Mouse (Mus musculus) heart, embryonic 13.5 days (tissue): ENCODE data around the gene Ip6k1. TPM values are rescaled to one million over a fixed set of nuclear protein-coding genes. Genes with fewer than 3 reads are reported as not detected.

Experiments used
- ATAC-seq: fragments of 200-750 bp; cut with Nextera tagmentation; 2 replicates; pipeline ENCODE4 v1.8.0; 2017; ENCODE audit warnings: moderate TSS enrichment; ENCODE audit not compliant: insufficient number of reproducible peaks, low FRiP score, low TSS enrichment; ENCODE audit errors: extremely low read depth
- H3K27ac ChIP-seq: fragments of 300-500 bp; sonication (generic); replicated peaks from 2 replicates; pipeline ENCODE4 v1.5.1; 2015; ENCODE audit warnings: moderate library complexity, mild to moderate bottlenecking, inconsistent platforms
- H3K27me3 ChIP-seq: fragments of 300-500 bp; sonication (generic); replicated peaks from 2 replicates; pipeline ENCODE4 v1.6.1; 2015; ENCODE audit warnings: mild to moderate bottlenecking, inconsistent platforms
- H3K36me3 ChIP-seq: fragments of 300-500 bp; sonication (generic); 2 replicates; pipeline ENCODE4 v1.6.1; 2015; ENCODE audit warnings: mild to moderate bottlenecking, inconsistent platforms
- H3K4me1 ChIP-seq: fragments of 300-500 bp; sonication (generic); 2 replicates; pipeline ENCODE4 v1.6.1; 2015; ENCODE audit warnings: inconsistent platforms
- H3K4me2 ChIP-seq: fragments of 300-500 bp; sonication (generic); 2 replicates; pipeline ENCODE4 v1.6.1; 2015; ENCODE audit warnings: inconsistent platforms, mild to moderate bottlenecking, moderate library complexity
- H3K4me3 ChIP-seq: fragments of 300-500 bp; sonication (generic); 2 replicates; pipeline ENCODE4 v1.5.1; 2015; ENCODE audit warnings: moderate library complexity, mild to moderate bottlenecking, inconsistent platforms
- H3K9ac ChIP-seq: fragments of 300-500 bp; sonication (generic); 2 replicates; pipeline ENCODE4 v1.6.1; 2015; ENCODE audit warnings: inconsistent platforms, mild to moderate bottlenecking, moderate library complexity
- H3K9me3 ChIP-seq: fragments of 300-500 bp; sonication (generic); 2 replicates; pipeline ENCODE4 v1.6.1; 2016; ENCODE audit warnings: inconsistent platforms
- WGBS: fragments of 180-500 bp; shearing (Covaris S2); methylation state at CpG from one replicate; pipeline ENCODE4 v1.1.7; 2015; ENCODE audit warnings: mixed read lengths; 5-methylcytosine and 5-hydroxymethylcytosine counted together
- polyA plus RNA-seq: library from polyadenylated mRNA; unstranded; fragments of >200 nt; fragmentation: Nextera tagmentation; extraction: Ambion mirVana; gene quantifications from 2 replicates; pipeline ENCODE4 v1.2.1, GENCODE M21; 2015

Ip6k1 gene
- polyA plus RNA-seq, result 37.0 and 40.7 TPM in 2 replicates

GRCm38 (mm10) chr9:108001922-108002770 is at the start of gene Ip6k1:
Gene Ip6k1 (plus strand): TSS chr9:108002501.
- peak; percentile 97 for ATAC-seq
- H3K4me1 ChIP-seq, result peaks cover 31% of the 10 kb centered on the region
- no peaks in the 10 kb centered on the region for H3K36me3 ChIP-seq
- H3K9me3 ChIP-seq, result no peaks in the 10 kb centered on the region
- H3K4me3 ChIP-seq, result peak within 1 kb of the TSS; percentile 99
- WGBS, result 1% methylated on average over 51 of the region's 51 CpGs
- H3K27me3 ChIP-seq, result no peaks in the 10 kb centered on the region
- H3K9ac ChIP-seq, result peak within 1 kb of the TSS; percentile 99
- H3K4me2 ChIP-seq, result peak within 1 kb of the TSS; percentile 92
- peak within 1 kb of the TSS; percentile 97 for H3K27ac ChIP-seq

- WGBS, result 62% methylated on average over 6 of the region's 6 CpGs
- H3K9me3 ChIP-seq, result no peaks in the 10 kb centered on the region
- H3K36me3 ChIP-seq, result peaks cover 43% of the 10 kb centered on the region
- ATAC-seq, result no peak
- H3K9ac ChIP-seq, result no peak overlapping the region
- H3K4me3 ChIP-seq, result no peak overlapping the region
- H3K27ac ChIP-seq, result no peak overlapping the region
- H3K4me1 ChIP-seq, result peaks cover 20% of the 10 kb centered on the region
- H3K4me2 ChIP-seq, result no peak overlapping the region
- no peaks in the 10 kb centered on the region for H3K27me3 ChIP-seq
These were observed 46.5 kb upstream of the Ip6k1 start for GRCm38 (mm10) chr9:107955613-107956289.

GRCm38 (mm10) chr9:107957141-107957540 is 45.2 kb upstream of the Ip6k1 start:
- H3K36me3 ChIP-seq, result peaks cover 56% of the 10 kb centered on the region
- no peak for ATAC-seq
- WGBS, result 63% methylated on average over 6 of the region's 6 CpGs
- no peak overlapping the region for H3K9ac ChIP-seq
- no peaks in the 10 kb centered on the region for H3K27me3 ChIP-seq
- H3K4me2 ChIP-seq, result no peak overlapping the region
- no peak overlapping the region for H3K27ac ChIP-seq
- H3K4me3 ChIP-seq, result no peak overlapping the region
- H3K9me3 ChIP-seq, result no peaks in the 10 kb centered on the region
- H3K4me1 ChIP-seq, result peaks cover 17% of the 10 kb centered on the region

GRCm38 (mm10) chr9:107959896-107960295 is 42.4 kb upstream of the Ip6k1 start:
- H3K9me3 ChIP-seq, result no peaks in the 10 kb centered on the region
- peaks cover 26% of the 10 kb centered on the region for H3K4me1 ChIP-seq
- ATAC-seq, result no peak
- WGBS, result 57% methylated on average over 6 of the region's 6 CpGs
- no peak overlapping the region for H3K4me2 ChIP-seq
- no peak overlapping the region for H3K27ac ChIP-seq
- no peak overlapping the region for H3K9ac ChIP-seq
- H3K36me3 ChIP-seq, result peaks cover 68% of the 10 kb centered on the region
- no peak overlapping the region for H3K4me3 ChIP-seq
- no peaks in the 10 kb centered on the region for H3K27me3 ChIP-seq

- H3K4me1 ChIP-seq, result peaks cover 19% of the 10 kb centered on the region
- no peak overlapping the region for H3K27ac ChIP-seq
- 84% methylated on average over 4 of the region's 4 CpGs for WGBS
- H3K27me3 ChIP-seq, result no peaks in the 10 kb centered on the region
- H3K4me3 ChIP-seq, result no peak overlapping the region
- no peaks in the 10 kb centered on the region for H3K9me3 ChIP-seq
- peaks cover 69% of the 10 kb centered on the region for H3K36me3 ChIP-seq
- H3K9ac ChIP-seq, result no peak overlapping the region
- no peak overlapping the region for H3K4me2 ChIP-seq
- no peak for ATAC-seq
These were observed 41.4 kb upstream of the Ip6k1 start for GRCm38 (mm10) chr9:107960928-107961327.

- ATAC-seq, result no peak
- Histone ChIP-seq H3K9me3 (no peaks in the 10 kb centered on the region), H3K4me2 (no peak overlapping the region), H3K36me3 (peaks cover 69% of the 10 kb centered on the region), H3K27ac (no peak overlapping the region), H3K4me1 (peaks cover 19% of the 10 kb centered on the region), H3K9ac (no peak overlapping the region), H3K4me3 (no peak overlapping the region), H3K27me3 (no peaks in the 10 kb centered on the region)
- WGBS, result 85% methylated on average over 10 of the region's 10 CpGs
These were observed 40.9 kb upstream of the Ip6k1 start for GRCm38 (mm10) chr9:107961351-107961762.

- Histone ChIP-seq H3K4me3 (no peak overlapping the region), H3K9me3 (no peaks in the 10 kb centered on the region), H3K36me3 (peaks cover 64% of the 10 kb centered on the region), H3K27ac (no peak overlapping the region), H3K4me1 (peaks cover 22% of the 10 kb centered on the region), H3K4me2 (no peak overlapping the region), H3K9ac (no peak overlapping the region), H3K27me3 (no peaks in the 10 kb centered on the region)
- 47% methylated on average over 5 of the region's 5 CpGs for WGBS
- no peak for ATAC-seq
These were observed 40.4 kb upstream of the Ip6k1 start for GRCm38 (mm10) chr9:107961881-107962280.

- 85% methylated on average over 9 of the region's 9 CpGs for WGBS
These were observed 39.4 kb upstream of the Ip6k1 start for GRCm38 (mm10) chr9:107962916-107963315.

GRCm38 (mm10) chr9:107963700-107964099 is 38.6 kb upstream of the Ip6k1 start:
- H3K27me3 ChIP-seq, result no peaks in the 10 kb centered on the region
- WGBS, result 12% methylated on average over 5 of the region's 5 CpGs
- no peak overlapping the region for H3K4me2 ChIP-seq
- peaks cover 22% of the 10 kb centered on the region for H3K4me1 ChIP-seq
- peaks cover 53% of the 10 kb centered on the region for H3K36me3 ChIP-seq
- ATAC-seq, result peak; percentile 44; the same call in 1 of the 2 replicates
- peak overlapping the region; percentile 53 for H3K27ac ChIP-seq
- no peak overlapping the region for H3K4me3 ChIP-seq
- H3K9ac ChIP-seq, result peak overlapping the region; percentile 2; the same call in 1 of the 2 replicates
- H3K9me3 ChIP-seq, result no peaks in the 10 kb centered on the region

More at GRCm38 (mm10) chr9:107962916-107963315, 39.4 kb upstream of the Ip6k1 start:
- H3K4me1 ChIP-seq, result peaks cover 22% of the 10 kb centered on the region
- no peak overlapping the region for H3K4me3 ChIP-seq
- no peak overlapping the region for H3K27ac ChIP-seq
- ATAC-seq, result no peak
- H3K9me3 ChIP-seq, result no peaks in the 10 kb centered on the region
- peaks cover 55% of the 10 kb centered on the region for H3K36me3 ChIP-seq
- H3K9ac ChIP-seq, result no peak overlapping the region
- H3K4me2 ChIP-seq, result no peak overlapping the region
- no peaks in the 10 kb centered on the region for H3K27me3 ChIP-seq

- 84% methylated on average over 9 of the region's 9 CpGs for WGBS
- Histone ChIP-seq H3K9ac (no peak overlapping the region), H3K4me3 (no peak overlapping the region), H3K27me3 (no peaks in the 10 kb centered on the region), H3K27ac (peak overlapping the region; percentile 53), H3K36me3 (peaks cover 53% of the 10 kb centered on the region), H3K4me1 (peaks cover 22% of the 10 kb centered on the region), H3K4me2 (no peak overlapping the region), H3K9me3 (no peaks in the 10 kb centered on the region)
- no peak for ATAC-seq
These were observed 37.6 kb upstream of the Ip6k1 start for GRCm38 (mm10) chr9:107964681-107965080.

GRCm38 (mm10) chr9:107966676-107967075 is 35.6 kb upstream of the Ip6k1 start:
- H3K4me2 ChIP-seq, result no peak overlapping the region
- ATAC-seq, result no peak
- H3K9me3 ChIP-seq, result no peaks in the 10 kb centered on the region
- no peak overlapping the region for H3K9ac ChIP-seq
- H3K4me3 ChIP-seq, result no peak overlapping the region
- no peaks in the 10 kb centered on the region for H3K27me3 ChIP-seq
- 82% methylated on average over 10 of the region's 10 CpGs for WGBS
- H3K27ac ChIP-seq, result no peak overlapping the region
- H3K36me3 ChIP-seq, result peaks cover 46% of the 10 kb centered on the region
- H3K4me1 ChIP-seq, result peaks cover 35% of the 10 kb centered on the region
